Mouse (Mus musculus): ENCODE data around the gene Ryr3. TPM values are rescaled to one million over a fixed set of nuclear protein-coding genes. Genes with fewer than 3 reads are reported as not detected.

Ryr3 gene
- polyA plus RNA-seq, 1 experiment: 5.3 TPM

GRCm38 (mm10) chr2:113202857-113203256 lies 14.0 kb downstream of the Ryr3 start:
- TF ChIP-seq TCF12 (IDR thresholded peaks at IDR 0.05; ENCODE audit: insufficient read depth, poor library complexity, severe bottlenecking) (no peak), POLR2AphosphoS2 (IDR thresholded peaks at IDR 0.05; ENCODE audit: insufficient read length, low read depth) (no peak), MAX (IDR thresholded peaks at IDR 0.05; ENCODE audit: low read depth) (no peak), MYOG (IDR thresholded peaks at IDR 0.05; ENCODE audit: control insufficient read depth in 1 of 3, insufficient read depth in 1 of 3, insufficient read length in 2 of 3, low read depth in 2 of 3) (no peak), MYOD1 (IDR thresholded peaks at IDR 0.05; ENCODE audit: control insufficient read depth in 1 of 3, insufficient read length in 2 of 3, low read depth in 2 of 3) (no peak), REST (IDR thresholded peaks at IDR 0.05; ENCODE audit: insufficient read depth, insufficient read length) (no peak), E2F4 (IDR thresholded peaks at IDR 0.05; ENCODE audit: insufficient read depth) (no peak), POLR2A (IDR thresholded peaks at IDR 0.05; ENCODE audit: insufficient read length, low read depth) (no peak), TCF3 (IDR thresholded peaks at IDR 0.05; ENCODE audit: insufficient read length, low read depth) (no peak), SRF (IDR thresholded peaks at IDR 0.05; ENCODE audit: control insufficient read depth, insufficient read length, low read depth) (no peak), USF1 (IDR thresholded peaks at IDR 0.05; ENCODE audit: low read depth) (no peak), CEBPB (IDR thresholded peaks at IDR 0.05; ENCODE audit: insufficient read depth, poor library complexity, severe bottlenecking) (no peak)
- no peak overlapping the region for H3K4me3 ChIP-seq
- H3K27me3 ChIP-seq (ENCODE audit: control insufficient read depth, insufficient read depth, insufficient read length): no peaks in the 10 kb centered on the region
- H3K79me2 ChIP-seq (ENCODE audit: control insufficient read depth, insufficient read depth): no peaks in the 10 kb centered on the region
- no peak overlapping the region for H3K4me2 ChIP-seq (ENCODE audit: low read depth)
- no peaks in the 10 kb centered on the region for H3K36me3 ChIP-seq (ENCODE audit: control insufficient read depth, insufficient read depth)
- no peak overlapping the region for H3ac ChIP-seq (ENCODE audit: control insufficient read depth, insufficient read length)

- TF ChIP-seq TCF12 (IDR thresholded peaks at IDR 0.05; ENCODE audit: insufficient read depth, poor library complexity, severe bottlenecking): no peak
- TF ChIP-seq POLR2AphosphoS2 (IDR thresholded peaks at IDR 0.05; ENCODE audit: insufficient read length, low read depth): no peak
- no peaks in the 10 kb centered on the region for H3K79me2 ChIP-seq (ENCODE audit: control insufficient read depth, insufficient read depth)
- no peaks in the 10 kb centered on the region for H3K27me3 ChIP-seq (ENCODE audit: control insufficient read depth, insufficient read depth, insufficient read length)
- no peak overlapping the region for H3ac ChIP-seq (ENCODE audit: control insufficient read depth, insufficient read length)
- no peak overlapping the region for H3K4me3 ChIP-seq
- no peaks in the 10 kb centered on the region for H3K36me3 ChIP-seq (ENCODE audit: control insufficient read depth, insufficient read depth)
- no peak overlapping the region for H3K4me2 ChIP-seq (ENCODE audit: low read depth)
Observed at GRCm38 (mm10) chr2:113199030-113199679, 17.7 kb downstream of the Ryr3 start.

- no peak for TF ChIP-seq TCF12 (IDR thresholded peaks at IDR 0.05; ENCODE audit: insufficient read depth, poor library complexity, severe bottlenecking)
- no peak for TF ChIP-seq POLR2AphosphoS2 (IDR thresholded peaks at IDR 0.05; ENCODE audit: insufficient read length, low read depth)
- peak in 1 of 3 experiments; percentile 14 for TF ChIP-seq MYOD1 (IDR thresholded peaks at IDR 0.05; ENCODE audit: control insufficient read depth in 1 of 3, insufficient read length in 2 of 3, low read depth in 2 of 3)
- no peak for TF ChIP-seq MAX (IDR thresholded peaks at IDR 0.05; ENCODE audit: low read depth)
- no peak for TF ChIP-seq E2F4 (IDR thresholded peaks at IDR 0.05; ENCODE audit: insufficient read depth)
- TF ChIP-seq MYOG (IDR thresholded peaks at IDR 0.05; ENCODE audit: control insufficient read depth in 1 of 3, insufficient read depth in 1 of 3, insufficient read length in 2 of 3, low read depth in 2 of 3): no peak
- TF ChIP-seq CEBPB (IDR thresholded peaks at IDR 0.05; ENCODE audit: insufficient read depth, poor library complexity, severe bottlenecking): no peak
- no peaks in the 10 kb centered on the region for H3K79me2 ChIP-seq (ENCODE audit: control insufficient read depth, insufficient read depth)
- no peaks in the 10 kb centered on the region for H3K27me3 ChIP-seq (ENCODE audit: control insufficient read depth, insufficient read depth, insufficient read length)
- H3K36me3 ChIP-seq (ENCODE audit: control insufficient read depth, insufficient read depth): no peaks in the 10 kb centered on the region
- H3ac ChIP-seq (ENCODE audit: control insufficient read depth, insufficient read length): no peak overlapping the region
- no peak overlapping the region for H3K4me3 ChIP-seq
- no peak overlapping the region for H3K4me2 ChIP-seq (ENCODE audit: low read depth)
Observed at GRCm38 (mm10) chr2:113187158-113187557, 29.7 kb downstream of the Ryr3 start.

- Histone ChIP-seq H3ac (ENCODE audit: control insufficient read depth, insufficient read length) (no peak overlapping the region), H3K4me3 (no peak overlapping the region), H3K79me2 (ENCODE audit: control insufficient read depth, insufficient read depth) (peaks cover 4% of the 10 kb centered on the region), H3K27me3 (ENCODE audit: control insufficient read depth, insufficient read depth, insufficient read length) (no peaks in the 10 kb centered on the region), H3K4me2 (ENCODE audit: low read depth) (no peak overlapping the region), H3K36me3 (ENCODE audit: control insufficient read depth, insufficient read depth) (no peaks in the 10 kb centered on the region)
- TF ChIP-seq E2F4 (IDR thresholded peaks at IDR 0.05; ENCODE audit: insufficient read depth) (no peak), REST (IDR thresholded peaks at IDR 0.05; ENCODE audit: insufficient read depth, insufficient read length) (no peak), MYOD1 (IDR thresholded peaks at IDR 0.05; ENCODE audit: control insufficient read depth in 1 of 3, insufficient read length in 2 of 3, low read depth in 2 of 3) (no peak), MAX (IDR thresholded peaks at IDR 0.05; ENCODE audit: low read depth) (no peak), TCF12 (IDR thresholded peaks at IDR 0.05; ENCODE audit: insufficient read depth, poor library complexity, severe bottlenecking) (no peak), TCF3 (IDR thresholded peaks at IDR 0.05; ENCODE audit: insufficient read length, low read depth) (no peak), MYOG (IDR thresholded peaks at IDR 0.05; ENCODE audit: control insufficient read depth in 1 of 3, insufficient read depth in 1 of 3, insufficient read length in 2 of 3, low read depth in 2 of 3) (no peak), CEBPB (IDR thresholded peaks at IDR 0.05; ENCODE audit: insufficient read depth, poor library complexity, severe bottlenecking) (no peak), SRF (IDR thresholded peaks at IDR 0.05; ENCODE audit: control insufficient read depth, insufficient read length, low read depth) (no peak), POLR2A (IDR thresholded peaks at IDR 0.05; ENCODE audit: insufficient read length, low read depth) (no peak)
Observed at GRCm38 (mm10) chr2:113181701-113182100, 35.2 kb downstream of the Ryr3 start.

- no peak for TF ChIP-seq TCF3 (IDR thresholded peaks at IDR 0.05; ENCODE audit: insufficient read length, low read depth)
- TF ChIP-seq POLR2AphosphoS2 (IDR thresholded peaks at IDR 0.05; ENCODE audit: insufficient read length, low read depth): no peak
- no peak for TF ChIP-seq E2F4 (IDR thresholded peaks at IDR 0.05; ENCODE audit: insufficient read depth)
- no peak for TF ChIP-seq SRF (IDR thresholded peaks at IDR 0.05; ENCODE audit: control insufficient read depth, insufficient read length, low read depth)
- TF ChIP-seq USF1 (IDR thresholded peaks at IDR 0.05; ENCODE audit: low read depth): no peak
- TF ChIP-seq MYOG (IDR thresholded peaks at IDR 0.05; ENCODE audit: control insufficient read depth in 1 of 3, insufficient read depth in 1 of 3, insufficient read length in 2 of 3, low read depth in 2 of 3): no peak
- no peak overlapping the region for H3K4me3 ChIP-seq
- no peak overlapping the region for H3K4me2 ChIP-seq (ENCODE audit: low read depth)
- no peak overlapping the region for H3ac ChIP-seq (ENCODE audit: control insufficient read depth, insufficient read length)
- no peaks in the 10 kb centered on the region for H3K36me3 ChIP-seq (ENCODE audit: control insufficient read depth, insufficient read depth)
- H3K27me3 ChIP-seq (ENCODE audit: control insufficient read depth, insufficient read depth, insufficient read length): no peaks in the 10 kb centered on the region
- H3K79me2 ChIP-seq (ENCODE audit: control insufficient read depth, insufficient read depth): peaks cover 9% of the 10 kb centered on the region
Observed at GRCm38 (mm10) chr2:113178047-113178446, 38.8 kb downstream of the Ryr3 start.

All from myocyte (in vitro differentiated cells).